Mouse (Mus musculus): ENCODE data around the gene Usp26.

Usp26 gene

DNA sequence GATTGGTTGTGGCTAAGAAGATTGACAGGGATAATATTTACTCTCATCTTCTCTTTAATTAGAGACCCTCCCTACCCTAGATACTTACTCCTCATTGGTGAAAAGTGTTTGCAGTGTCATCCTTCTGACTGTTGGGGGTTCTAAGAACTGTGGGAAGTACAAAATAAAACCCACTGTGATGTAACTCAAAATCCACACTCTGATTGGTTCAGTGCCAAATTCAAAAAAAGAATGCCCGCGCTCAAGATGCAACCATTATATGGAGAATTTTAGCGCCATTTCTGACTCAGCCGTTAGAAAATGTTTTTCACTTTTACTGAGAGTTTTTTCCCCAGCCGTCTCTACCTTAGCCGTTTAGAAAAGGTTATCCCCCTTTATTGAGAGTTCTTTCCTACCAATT is at the start of gene Usp26:
TSS of gene Usp26 (minus strand) at position 101 of the 400 bp plus-strand sequence.
- DNase-seq = no peak

- DNase-seq = no peak
Observed at GRCm38 (mm10) chrX:51814466-51815247, 13.6 kb upstream of the Usp26 start.

- no peak for DNase-seq
Observed at GRCm38 (mm10) chrX:51767457-51767856, 33.6 kb downstream of the Usp26 start.

GRCm38 (mm10) chrX:51736450-51736849 is 64.6 kb downstream of the Usp26 start:
- DNase-seq = peak; percentile 54

- DNase-seq = no peak
Observed at GRCm38 (mm10) chrX:51714086-51714745, 86.8 kb downstream of the Usp26 start.

DNA sequence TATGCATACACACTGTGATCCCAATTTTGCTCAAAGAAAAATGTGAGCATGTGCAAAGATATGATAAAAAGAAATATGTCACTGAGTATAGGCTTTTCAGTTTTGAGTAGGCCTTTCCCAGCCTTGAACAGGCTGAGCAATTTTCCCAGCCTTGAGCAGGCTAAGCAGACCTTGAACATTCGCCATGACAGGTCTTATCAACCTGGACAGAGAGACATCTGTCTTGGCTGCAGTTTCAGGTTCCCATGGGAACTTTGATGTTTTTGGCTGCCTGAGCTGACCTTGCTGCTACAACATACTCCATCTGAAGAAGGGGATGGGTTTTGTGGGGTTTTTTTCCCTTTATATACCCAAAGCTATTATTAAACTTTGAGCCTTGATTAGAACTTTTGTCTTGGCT is 88.0 kb downstream of the Usp26 start:
- no peak for DNase-seq

Measured in cerebellum, adult 9-10 months (tissue).